Mouse (Mus musculus) neural tube, embryonic 14.5 days (tissue): ENCODE measurements at regions not wholly inside any gene's neighbourhood (a gene's known extent, or its start where the extent isn't known, plus 50 kb on each side); places are given as distances from the start of the nearest gene placed in this dataset.
"Not testable (repeated sequence)": the region's sequence is repeated elsewhere in the genome, so short reads cannot be mapped to it uniquely, and the experiment has no call there.

Experiments
- ATAC-seq: fragments of 200-750 bp; cut with Nextera tagmentation; 2 replicates; pipeline ENCODE4 v1.8.0; 2017; ENCODE audit warnings: low read depth, mild to moderate bottlenecking, moderate TSS enrichment, moderate library complexity
- H3K27ac ChIP-seq: fragments of 300-500 bp; sonication (generic); 2 replicates; pipeline ENCODE4 v1.5.1; 2014; ENCODE audit warnings: low read depth, mild to moderate bottlenecking, control low read depth, low read length, moderate library complexity, mixed read lengths
- H3K27me3 ChIP-seq: fragments of 300-500 bp; sonication (generic); 2 replicates; pipeline ENCODE4 v1.6.1; 2014; ENCODE audit warnings: low read length; ENCODE audit not compliant: control insufficient read depth, insufficient read depth
- H3K36me3 ChIP-seq: fragments of 300-500 bp; sonication (generic); 2 replicates; pipeline ENCODE4 v1.6.1; 2014; ENCODE audit warnings: low read length, mixed read lengths; ENCODE audit not compliant: control insufficient read depth, insufficient read depth
- H3K4me1 ChIP-seq: fragments of 300-500 bp; sonication (generic); 2 replicates; pipeline ENCODE4 v1.6.1; 2014; ENCODE audit warnings: low read length; ENCODE audit not compliant: control insufficient read depth, insufficient read depth
- H3K4me2 ChIP-seq: fragments of 300-500 bp; sonication (generic); 2 replicates; pipeline ENCODE4 v1.6.1; 2014; ENCODE audit warnings: mild to moderate bottlenecking, low read depth, low read length, control low read depth
- H3K4me3 ChIP-seq: fragments of 300-500 bp; sonication (generic); 2 replicates; pipeline ENCODE4 v1.5.1; 2014; ENCODE audit warnings: low read depth, low read length, control low read depth, mixed read lengths
- H3K9ac ChIP-seq: fragments of 300-500 bp; sonication (generic); replicated peaks from 2 replicates; pipeline ENCODE4 v1.6.1; 2014; ENCODE audit warnings: low read depth, mild to moderate bottlenecking, control low read depth, low read length, mixed read lengths
- H3K9me3 ChIP-seq: fragments of 300-500 bp; sonication (generic); 2 replicates; pipeline ENCODE4 v1.6.1; 2016; ENCODE audit warnings: low read length; ENCODE audit not compliant: control insufficient read depth
- WGBS: fragments of 180-500 bp; shearing (Covaris S2); extraction: QIAGEN DNeasy Blood & Tissue Kit; methylation state at CpG from one replicate; pipeline ENCODE4 v1.1.7; 2014; 5-methylcytosine and 5-hydroxymethylcytosine counted together

DNA sequence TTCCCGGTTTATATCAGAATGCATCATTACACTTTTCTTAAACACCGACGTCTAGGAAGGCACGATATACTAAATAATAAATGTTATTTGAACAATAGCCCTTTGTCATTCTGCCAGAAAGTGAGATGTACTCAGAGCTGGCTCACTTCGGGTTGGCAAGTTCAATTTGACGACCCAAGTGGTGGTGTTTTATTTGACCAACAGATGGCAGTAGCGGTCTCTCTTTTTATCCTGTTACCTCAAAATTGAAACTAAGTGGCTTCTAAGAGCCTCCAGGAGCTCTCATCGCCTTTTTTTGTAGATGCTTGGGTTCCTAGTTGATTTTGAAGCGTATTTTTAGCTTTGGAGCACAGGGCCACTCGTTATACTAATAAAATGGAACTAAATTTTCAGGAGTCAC lies 66.7 kb upstream of the Chmp2b start:
- H3K9me3 ChIP-seq, result no peaks in the 10 kb centered on the region
- ATAC-seq, result peak; percentile 72; the same call in 1 of the 2 replicates
- H3K4me1 ChIP-seq, result no peaks in the 10 kb centered on the region
- no peaks in the 10 kb centered on the region for H3K36me3 ChIP-seq
- H3K4me3 ChIP-seq, result no peak overlapping the region
- H3K27ac ChIP-seq, result no peak overlapping the region
- no peaks in the 10 kb centered on the region for H3K27me3 ChIP-seq
- 12% methylated on average over 10 of the region's 10 CpGs for WGBS
- H3K9ac ChIP-seq, result no peak overlapping the region
- H3K4me2 ChIP-seq, result no peak overlapping the region

DNA sequence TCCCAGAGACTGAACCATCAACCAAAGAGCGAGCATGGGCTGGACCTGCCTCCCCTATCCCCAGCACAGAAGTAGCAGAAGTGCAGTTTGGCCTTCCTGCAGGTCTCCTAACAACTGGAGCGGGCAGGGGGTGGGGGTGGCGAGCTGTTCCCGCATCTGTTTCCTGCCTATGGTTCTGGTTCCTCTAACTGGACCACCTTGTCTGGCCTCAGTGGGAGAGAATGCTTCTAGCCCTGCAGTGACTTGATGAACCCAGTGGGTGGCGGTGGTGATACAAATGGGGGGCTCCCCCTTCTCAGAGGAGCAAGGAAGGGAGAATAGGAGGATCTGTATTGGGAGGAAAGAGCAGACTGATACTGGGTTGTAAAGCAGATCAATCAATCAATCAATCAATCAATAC lies 69.2 kb upstream of the Chmp2b start:
- Histone ChIP-seq H3K9ac (no peak overlapping the region), H3K27me3 (no peaks in the 10 kb centered on the region), H3K9me3 (no peaks in the 10 kb centered on the region), H3K4me2 (no peak overlapping the region), H3K36me3 (no peaks in the 10 kb centered on the region), H3K4me3 (no peak overlapping the region), H3K4me1 (no peaks in the 10 kb centered on the region), H3K27ac (no peak overlapping the region)
- WGBS, result 61% methylated on average over 5 of the region's 5 CpGs
- no peak for ATAC-seq

DNA sequence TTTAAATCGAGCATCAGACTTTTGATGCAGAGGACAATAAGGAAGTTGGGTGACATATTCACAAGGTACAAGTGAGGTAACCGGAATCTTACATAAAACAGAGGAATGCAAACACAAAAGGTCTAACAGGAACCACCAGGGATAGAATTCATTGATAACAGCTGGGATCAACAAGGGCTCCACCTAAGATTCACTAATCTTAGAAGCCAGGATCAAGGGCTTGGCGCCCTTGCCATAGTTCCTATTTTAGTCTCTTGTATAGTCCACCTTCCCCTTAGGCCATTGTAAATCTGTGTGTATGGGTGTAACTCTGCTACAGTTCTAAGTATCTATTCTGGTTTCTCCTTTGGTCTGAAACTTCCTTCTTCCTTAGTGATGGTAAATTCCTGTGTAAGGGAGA lies 84.2 kb upstream of the Chmp2b start:
- H3K27ac ChIP-seq, H3K9ac ChIP-seq, H3K4me3 ChIP-seq, ATAC-seq, H3K4me2 ChIP-seq, H3K36me3 ChIP-seq, H3K27me3 ChIP-seq, H3K4me1 ChIP-seq, H3K9me3 ChIP-seq: not testable (repeated sequence)
- WGBS, result 94% methylated on average over 3 of the region's 3 CpGs

- WGBS, result 43% methylated on average over 3 of the region's 3 CpGs
Observed at GRCm38 (mm10) chr16:65649061-65649460, 86.5 kb upstream of the Chmp2b start.

DNA sequence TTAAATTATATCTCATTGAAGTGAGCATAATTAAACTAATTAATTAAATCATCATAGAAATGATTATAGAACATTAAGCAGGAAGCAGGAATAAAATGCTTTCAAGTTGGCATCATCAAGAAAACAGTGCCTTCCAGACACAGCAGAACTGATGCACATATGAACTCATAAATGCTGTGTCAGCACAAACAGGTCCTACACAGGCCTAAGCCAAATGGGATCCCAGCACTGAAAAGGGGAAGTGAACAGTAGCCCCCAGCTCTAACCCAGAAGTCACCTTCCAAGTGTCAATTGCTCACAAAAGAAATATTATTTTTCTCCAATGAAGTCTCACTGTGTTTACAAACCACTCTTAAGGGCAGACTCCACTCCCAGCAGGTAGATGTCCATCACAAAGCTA lies 93.0 kb upstream of the Chmp2b start:
- Histone ChIP-seq H3K4me3 (no peak overlapping the region), H3K4me1 (no peaks in the 10 kb centered on the region), H3K9me3 (no peaks in the 10 kb centered on the region), H3K9ac (no peak overlapping the region), H3K36me3 (no peaks in the 10 kb centered on the region), H3K4me2 (no peak overlapping the region), H3K27ac (no peak overlapping the region), H3K27me3 (no peaks in the 10 kb centered on the region)
- ATAC-seq, result no peak

More at GRCm38 (mm10) chr16:65649061-65649460, 86.5 kb upstream of the Chmp2b start:
- H3K4me3 ChIP-seq, result no peak overlapping the region
- H3K4me2 ChIP-seq, result no peak overlapping the region
- no peaks in the 10 kb centered on the region for H3K9me3 ChIP-seq
- H3K36me3 ChIP-seq, result no peaks in the 10 kb centered on the region
- H3K27me3 ChIP-seq, result no peaks in the 10 kb centered on the region
- H3K4me1 ChIP-seq, result no peaks in the 10 kb centered on the region
- H3K27ac ChIP-seq, result no peak overlapping the region
- no peak for ATAC-seq
- H3K9ac ChIP-seq, result no peak overlapping the region

DNA sequence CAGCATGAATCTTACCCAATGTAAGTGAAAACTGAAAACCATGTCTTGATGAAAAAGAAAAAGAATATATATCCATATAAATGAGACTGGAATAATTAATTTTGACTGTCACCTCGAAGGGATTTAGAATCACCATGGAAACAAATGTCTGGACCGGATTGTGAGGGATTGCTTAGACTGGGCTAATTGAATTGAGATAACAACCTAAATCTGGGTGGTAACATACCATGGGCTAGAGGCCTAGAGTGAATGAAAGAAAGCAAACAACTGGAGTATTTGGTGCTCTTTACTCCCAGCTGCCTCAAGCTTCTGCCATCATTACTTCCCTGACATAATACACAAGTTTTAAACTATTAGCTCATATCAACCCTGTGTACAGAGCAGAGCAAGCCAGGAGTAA lies 95.3 kb upstream of the Chmp2b start:
- no peak for ATAC-seq
- Histone ChIP-seq H3K27me3 (no peaks in the 10 kb centered on the region), H3K36me3 (no peaks in the 10 kb centered on the region), H3K4me2 (no peak overlapping the region), H3K9me3 (no peaks in the 10 kb centered on the region), H3K4me1 (no peaks in the 10 kb centered on the region), H3K27ac (no peak overlapping the region), H3K9ac (no peak overlapping the region), H3K4me3 (no peak overlapping the region)
- 35% methylated on average over 2 of the region's 2 CpGs for WGBS

- Histone ChIP-seq H3K4me2 (no peak overlapping the region), H3K27ac (no peak overlapping the region), H3K27me3 (no peaks in the 10 kb centered on the region), H3K4me1 (no peaks in the 10 kb centered on the region), H3K36me3 (no peaks in the 10 kb centered on the region), H3K9me3 (no peaks in the 10 kb centered on the region), H3K4me3 (no peak overlapping the region), H3K9ac (no peak overlapping the region)
- ATAC-seq, result no peak
- WGBS, result 63% methylated on average over 3 of the region's 3 CpGs
Observed at GRCm38 (mm10) chr16:65664787-65665186, 102.3 kb upstream of the Chmp2b start.

DNA sequence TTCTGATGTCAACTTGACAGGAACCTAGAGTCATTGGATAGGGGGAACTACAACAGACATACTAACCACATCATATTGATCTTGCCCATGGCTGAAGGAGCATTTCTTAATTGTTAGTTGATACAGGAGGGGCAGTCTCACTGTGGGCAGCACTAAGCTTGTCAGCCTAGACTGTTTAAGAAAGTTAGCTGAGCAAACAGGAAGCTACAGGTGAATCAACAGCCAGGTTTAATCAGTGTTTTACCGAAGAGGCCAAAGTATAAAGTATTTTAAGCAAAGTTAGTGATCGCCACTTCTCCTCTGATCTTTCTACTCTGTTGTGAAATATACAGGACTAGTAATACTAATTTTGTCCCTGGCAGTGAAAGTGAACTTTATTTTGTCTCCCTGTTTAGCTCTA lies 109.6 kb upstream of the Chmp2b start:
- H3K4me1 ChIP-seq, result no peaks in the 10 kb centered on the region
- ATAC-seq, result no peak
- 95% methylated on average over 2 of the region's 2 CpGs for WGBS
- no peak overlapping the region for H3K27ac ChIP-seq
- no peaks in the 10 kb centered on the region for H3K27me3 ChIP-seq
- no peaks in the 10 kb centered on the region for H3K9me3 ChIP-seq
- no peak overlapping the region for H3K4me2 ChIP-seq
- no peak overlapping the region for H3K4me3 ChIP-seq
- H3K36me3 ChIP-seq, result no peaks in the 10 kb centered on the region
- H3K9ac ChIP-seq, result no peak overlapping the region

DNA sequence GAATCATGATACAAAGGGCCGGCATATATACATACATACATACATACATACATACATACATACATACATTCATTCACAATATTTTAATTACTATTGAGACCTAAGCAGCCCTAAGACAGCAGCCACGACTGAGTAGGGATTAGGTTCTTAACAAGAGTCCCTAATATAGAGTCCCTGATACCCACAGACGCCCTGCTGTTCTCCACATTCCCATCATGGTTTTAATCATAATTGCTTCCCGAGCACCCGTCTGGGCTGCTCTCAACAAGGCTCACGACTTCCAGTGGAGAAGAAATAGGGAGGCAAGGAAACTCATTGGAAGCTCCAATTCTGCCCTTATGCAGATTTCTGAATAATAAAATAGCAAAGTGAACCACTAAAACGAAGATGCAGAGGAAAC lies 120.6 kb upstream of the Chmp2b start:
- Histone ChIP-seq H3K9me3 (no peaks in the 10 kb centered on the region), H3K9ac (no peak overlapping the region), H3K36me3 (no peaks in the 10 kb centered on the region), H3K27me3 (no peaks in the 10 kb centered on the region), H3K4me2 (no peak overlapping the region), H3K4me3 (no peak overlapping the region), H3K4me1 (no peaks in the 10 kb centered on the region), H3K27ac (no peak overlapping the region)
- ATAC-seq, result peak; percentile 58; the same call in 1 of the 2 replicates
- 55% methylated on average over 7 of the region's 7 CpGs for WGBS
